Mouse (Mus musculus): Measurements from ENCODE around the gene Cnnm3. TPM values are rescaled to one million over a fixed set of nuclear protein-coding genes. Genes with fewer than 3 reads are reported as not detected.
A peak's percentile ranks its signal among the peaks of the same experiment; 100 is the strongest.

Cnnm3 gene
- polyA plus RNA-seq, 1 experiment from 2014 or later: 4.4 TPM

DNA sequence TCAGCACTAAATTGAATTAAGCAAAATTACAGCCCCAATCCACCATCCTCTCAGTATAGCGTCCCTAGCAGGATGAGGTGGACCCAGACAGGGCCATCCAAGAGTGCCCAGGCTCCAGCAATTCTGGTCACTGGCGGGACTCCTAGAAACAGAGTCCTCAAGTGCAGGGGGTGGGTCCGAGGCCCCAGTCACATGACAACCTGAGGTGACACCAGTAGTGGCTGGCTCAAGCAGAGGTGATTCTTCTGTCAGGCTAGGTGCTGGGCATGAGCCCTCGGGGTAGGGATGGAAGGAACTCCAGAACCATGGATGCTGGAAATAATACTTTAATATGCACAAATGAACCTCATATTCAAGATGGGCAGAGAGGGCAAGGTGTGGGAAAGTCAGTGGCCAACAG lies 50.7 kb downstream of the Cnnm3 start:
- peaks cover 39% of the 10 kb centered on the region for H3K4me1 ChIP-seq
- WGBS: 59% methylated on average over 4 of the region's 4 CpGs
- no peaks in the 10 kb centered on the region for H3K36me3 ChIP-seq
- no peak overlapping the region for H3K4me3 ChIP-seq
- ATAC-seq (ENCODE audit: low FRiP score, low read depth): no peak
- H3K9ac ChIP-seq: no peak overlapping the region
- H3K27ac ChIP-seq: no peak overlapping the region
- H3K9me3 ChIP-seq: no peaks in the 10 kb centered on the region
- no peak overlapping the region for H3K4me2 ChIP-seq (replicated peaks)
- H3K27me3 ChIP-seq: no peaks in the 10 kb centered on the region

DNA sequence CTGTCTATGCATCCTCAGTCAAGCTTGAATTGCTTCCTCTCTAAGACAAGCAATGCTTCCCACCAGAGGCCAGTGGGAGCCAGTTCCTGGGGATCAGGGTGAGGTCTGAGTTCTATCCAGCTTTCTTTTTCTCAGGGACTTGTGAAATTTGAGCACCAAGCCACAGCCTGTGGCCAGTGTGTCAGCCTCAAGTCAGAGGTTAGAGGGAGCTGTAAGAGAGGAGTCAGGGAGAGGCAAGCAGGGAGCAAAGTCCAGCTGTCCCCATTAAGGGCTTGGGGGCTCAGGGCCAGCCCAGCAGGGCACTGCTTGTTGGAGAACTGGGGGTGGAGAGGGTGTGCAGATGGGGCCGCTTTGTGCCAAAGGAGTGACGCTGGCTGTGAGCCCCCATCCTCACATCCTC lies 51.5 kb downstream of the Cnnm3 start:
- Histone ChIP-seq H3K4me3 (no peak overlapping the region), H3K27me3 (no peaks in the 10 kb centered on the region), H3K9ac (no peak overlapping the region), H3K36me3 (no peaks in the 10 kb centered on the region), H3K4me1 (peaks cover 47% of the 10 kb centered on the region), H3K9me3 (no peaks in the 10 kb centered on the region), H3K4me2 (replicated peaks) (no peak overlapping the region), H3K27ac (no peak overlapping the region)
- ATAC-seq (ENCODE audit: low FRiP score, low read depth): no peak
- WGBS: 51% methylated on average over 2 of the region's 2 CpGs

DNA sequence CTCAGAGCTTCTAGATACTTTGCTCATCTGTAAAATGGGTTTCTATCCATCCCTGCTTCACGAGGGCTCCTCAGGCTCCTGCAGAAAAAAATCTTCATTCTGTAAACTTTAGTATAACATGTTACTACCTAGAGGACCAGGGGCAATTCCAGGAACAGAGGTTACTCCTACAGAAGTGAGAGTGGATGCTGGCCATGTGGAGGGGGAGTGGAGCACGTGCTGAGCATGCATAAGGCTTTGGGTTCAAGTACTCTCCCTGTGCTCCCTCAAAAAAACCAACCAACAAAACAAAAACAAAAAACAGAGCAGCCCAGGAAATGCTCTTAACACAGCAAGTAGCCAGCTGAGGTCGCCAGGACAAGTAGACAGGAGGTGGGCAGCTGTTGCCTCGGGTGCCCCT lies 52.0 kb downstream of the Cnnm3 start:
- H3K9ac ChIP-seq: no peak overlapping the region
- H3K9me3 ChIP-seq: no peaks in the 10 kb centered on the region
- peaks cover 48% of the 10 kb centered on the region for H3K4me1 ChIP-seq
- no peak for ATAC-seq (ENCODE audit: low FRiP score, low read depth)
- H3K4me2 ChIP-seq (replicated peaks): no peak overlapping the region
- no peaks in the 10 kb centered on the region for H3K27me3 ChIP-seq
- 63% methylated on average over 4 of the region's 4 CpGs for WGBS
- no peaks in the 10 kb centered on the region for H3K36me3 ChIP-seq
- H3K27ac ChIP-seq: no peak overlapping the region
- H3K4me3 ChIP-seq: no peak overlapping the region

DNA sequence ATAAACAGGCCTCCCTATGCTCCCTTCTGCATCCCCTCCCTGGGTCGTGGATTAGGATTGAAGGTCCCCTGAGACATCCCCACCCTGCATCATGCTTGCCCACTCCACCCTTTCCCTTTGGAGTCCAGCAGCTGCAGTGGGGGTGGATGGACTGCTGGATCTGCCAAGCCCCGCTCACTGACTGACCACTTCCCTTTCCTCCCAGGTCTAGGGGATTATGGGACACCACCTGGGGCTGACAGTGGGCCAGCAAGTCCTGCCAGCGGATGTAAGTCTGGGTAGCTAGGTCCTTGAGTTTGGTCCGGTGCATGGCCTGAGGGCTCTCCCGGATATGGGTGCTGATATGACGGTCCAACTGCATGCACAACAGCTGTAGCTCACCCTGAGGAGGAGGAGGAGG lies 52.4 kb downstream of the Cnnm3 start:
- Histone ChIP-seq H3K36me3 (no peaks in the 10 kb centered on the region), H3K4me2 (replicated peaks) (no peak overlapping the region), H3K4me1 (peaks cover 47% of the 10 kb centered on the region), H3K9ac (no peak overlapping the region), H3K27ac (no peak overlapping the region), H3K4me3 (no peak overlapping the region), H3K27me3 (no peaks in the 10 kb centered on the region), H3K9me3 (no peaks in the 10 kb centered on the region)
- no peak for ATAC-seq (ENCODE audit: low FRiP score, low read depth)
- WGBS: 76% methylated on average over 6 of the region's 6 CpGs

DNA sequence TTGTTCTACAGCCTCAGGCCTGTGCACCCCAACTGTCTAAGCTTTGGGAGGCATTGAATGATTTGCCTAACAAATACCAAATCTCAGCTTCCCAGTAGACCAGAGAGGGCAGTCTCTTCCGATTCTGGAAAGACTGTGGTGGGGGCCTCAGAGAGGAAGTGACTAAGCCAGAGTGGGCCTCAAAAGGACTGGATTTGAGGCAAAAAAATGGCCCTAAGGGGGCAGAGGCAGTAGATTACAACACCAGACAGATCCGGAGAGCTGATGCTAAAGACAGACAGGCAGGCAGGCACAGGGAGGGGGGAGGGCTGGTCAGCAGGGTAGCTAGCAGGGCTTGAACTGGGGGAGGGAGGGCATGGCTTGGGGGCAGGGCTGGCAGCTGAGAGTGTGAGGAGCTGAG lies 54.8 kb downstream of the Cnnm3 start:
- no peaks in the 10 kb centered on the region for H3K9me3 ChIP-seq
- H3K36me3 ChIP-seq: no peaks in the 10 kb centered on the region
- ATAC-seq (ENCODE audit: low FRiP score, low read depth): 0 out of 2 replicates have a peak, but pooled peaks have one; percentile 28
- H3K4me1 ChIP-seq: peaks cover 40% of the 10 kb centered on the region
- 6% methylated on average over 2 of the region's 2 CpGs for WGBS
- no peak overlapping the region for H3K9ac ChIP-seq
- H3K4me2 ChIP-seq (replicated peaks): no peak overlapping the region
- H3K27ac ChIP-seq: no peak overlapping the region; the same call in 1 of the 2 replicates
- no peak overlapping the region for H3K4me3 ChIP-seq
- no peaks in the 10 kb centered on the region for H3K27me3 ChIP-seq

DNA sequence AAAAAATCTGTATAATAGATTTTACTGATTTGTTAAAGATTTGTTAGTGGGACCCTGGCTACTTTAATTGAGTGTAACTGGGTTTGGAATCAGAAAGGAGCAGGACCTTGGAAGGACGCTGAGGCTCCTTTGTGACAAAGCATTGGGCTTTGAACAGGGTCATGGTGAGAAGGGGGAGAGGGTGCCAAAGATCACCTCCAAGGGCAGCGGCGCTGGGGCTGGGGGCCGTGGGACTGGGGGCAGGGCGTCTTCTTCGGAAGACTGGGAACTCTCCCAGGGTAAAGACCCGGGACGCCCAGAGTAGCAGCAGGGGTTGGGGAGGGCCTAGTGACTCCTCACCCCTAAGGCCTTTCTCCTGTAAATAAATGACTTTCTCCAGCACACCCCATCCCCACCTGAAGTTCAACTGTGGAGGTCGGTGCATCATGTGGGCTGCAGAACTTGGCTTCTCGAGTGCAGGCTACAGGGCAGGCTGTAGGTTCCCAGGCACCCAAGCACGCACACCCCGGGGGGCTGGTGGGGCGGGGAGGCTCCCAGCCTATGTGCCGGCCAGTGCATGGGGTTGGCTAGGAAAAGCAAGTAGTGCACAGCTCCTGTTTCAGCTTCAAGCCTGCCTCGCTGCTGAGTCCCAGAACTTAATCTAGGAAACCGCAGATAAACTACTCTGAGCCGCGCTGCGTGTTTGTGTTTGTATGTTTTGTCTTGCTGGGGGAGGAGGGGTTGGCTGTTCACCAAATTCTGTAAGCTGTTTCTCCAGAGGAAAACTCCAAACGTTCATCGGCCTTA lies 56.3 kb downstream of the Cnnm3 start:
- Histone ChIP-seq H3K4me1 (peaks cover 42% of the 10 kb centered on the region), H3K4me3 (no peak overlapping the region), H3K9ac (no peak overlapping the region), H3K36me3 (no peaks in the 10 kb centered on the region), H3K9me3 (no peaks in the 10 kb centered on the region), H3K27me3 (no peaks in the 10 kb centered on the region), H3K27ac (0 out of 2 replicates have a peak overlapping the region, but pooled peaks have one; percentile 4), H3K4me2 (replicated peaks) (no peak overlapping the region)
- WGBS: 45% methylated on average over 21 of the region's 21 CpGs
- ATAC-seq (ENCODE audit: low FRiP score, low read depth): no peak

DNA sequence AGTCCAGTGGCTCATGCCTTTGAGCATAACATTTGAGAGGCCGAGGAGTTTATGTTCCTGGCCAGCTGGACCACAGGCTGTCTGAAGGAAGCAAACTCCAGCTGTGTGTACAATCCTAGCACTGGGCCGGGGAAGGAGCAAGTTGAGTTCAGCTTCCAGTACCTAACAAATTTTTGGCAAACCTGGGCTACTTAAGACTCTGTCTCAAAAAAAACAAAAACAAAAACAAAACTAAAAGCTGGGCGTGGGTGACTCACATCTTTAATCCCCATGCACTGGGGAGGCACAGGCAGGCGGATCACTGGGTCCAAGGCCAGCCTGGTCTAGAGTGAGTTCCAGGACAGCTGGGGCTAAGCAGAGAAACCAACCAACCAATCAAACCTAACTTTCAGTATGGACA lies 57.1 kb downstream of the Cnnm3 start:
- Histone ChIP-seq H3K4me2 (replicated peaks) (no peak overlapping the region), H3K9me3 (no peaks in the 10 kb centered on the region), H3K4me3 (no peak overlapping the region), H3K4me1 (peaks cover 45% of the 10 kb centered on the region), H3K27me3 (no peaks in the 10 kb centered on the region), H3K9ac (no peak overlapping the region), H3K36me3 (no peaks in the 10 kb centered on the region), H3K27ac (no peak overlapping the region)
- no peak for ATAC-seq (ENCODE audit: low FRiP score, low read depth)
- 66% methylated on average over 4 of the region's 4 CpGs for WGBS

DNA sequence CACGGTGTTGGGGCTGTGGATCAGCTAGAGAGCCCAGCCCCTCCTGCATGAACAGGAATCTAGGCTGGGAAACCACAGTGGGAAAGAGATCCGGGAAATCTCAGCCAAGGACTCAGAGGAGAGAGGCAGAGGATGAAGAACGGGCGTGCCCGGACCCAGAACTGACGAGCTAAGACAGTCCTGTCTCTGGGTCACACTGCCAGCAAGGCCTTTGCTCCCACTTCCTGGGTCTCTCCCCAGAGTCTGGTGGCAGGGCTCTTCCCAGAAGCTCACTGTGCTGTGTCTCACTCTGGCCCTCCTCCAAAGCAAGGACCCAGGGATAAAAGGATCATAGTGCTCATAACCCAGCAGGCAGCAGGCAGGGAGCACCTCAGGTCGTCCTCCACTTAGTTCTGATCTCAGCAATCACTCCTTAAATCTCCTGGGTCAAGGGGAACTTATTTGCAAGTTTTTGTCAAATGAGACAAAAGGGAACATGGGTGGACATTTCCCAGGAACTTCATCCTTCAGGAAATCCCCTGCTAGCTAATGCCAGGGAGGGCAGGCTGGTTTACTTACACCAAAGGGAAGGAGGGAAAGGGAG lies 58.1 kb downstream of the Cnnm3 start:
- no peak overlapping the region for H3K27ac ChIP-seq
- no peaks in the 10 kb centered on the region for H3K36me3 ChIP-seq
- no peak overlapping the region for H3K4me2 ChIP-seq (replicated peaks)
- H3K9ac ChIP-seq: peak overlapping the region; percentile 13; the same call in 1 of the 2 replicates
- no peak for ATAC-seq (ENCODE audit: low FRiP score, low read depth)
- 44% methylated on average over 7 of the region's 7 CpGs for WGBS
- H3K4me1 ChIP-seq: peaks cover 55% of the 10 kb centered on the region
- H3K4me3 ChIP-seq: no peak overlapping the region
- H3K9me3 ChIP-seq: no peaks in the 10 kb centered on the region
- H3K27me3 ChIP-seq: no peaks in the 10 kb centered on the region

DNA sequence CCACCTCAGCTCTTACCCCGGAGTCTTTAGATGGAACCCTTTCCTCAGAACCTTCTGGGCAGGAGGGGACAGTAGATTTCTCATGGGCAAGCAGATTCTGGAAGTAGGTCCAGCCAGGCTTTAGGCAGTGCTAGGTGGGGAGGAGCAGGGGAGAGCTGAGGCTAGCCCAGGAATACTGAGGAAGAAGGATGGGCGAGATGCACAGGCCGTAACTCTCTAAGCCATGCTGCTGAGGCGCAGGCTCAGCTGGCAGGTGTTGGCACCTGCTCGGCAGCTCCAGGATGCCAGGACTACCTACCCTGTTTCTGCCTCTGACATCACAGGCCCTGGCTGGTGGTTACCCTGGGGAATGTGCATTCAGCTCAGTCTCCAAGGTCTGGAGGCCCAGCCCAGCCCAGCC lies 58.7 kb downstream of the Cnnm3 start:
- no peaks in the 10 kb centered on the region for H3K36me3 ChIP-seq
- no peak overlapping the region for H3K27ac ChIP-seq
- no peaks in the 10 kb centered on the region for H3K27me3 ChIP-seq
- no peak overlapping the region for H3K4me3 ChIP-seq
- WGBS: 84% methylated on average over 5 of the region's 5 CpGs
- H3K4me1 ChIP-seq: peaks cover 59% of the 10 kb centered on the region
- H3K4me2 ChIP-seq (replicated peaks): no peak overlapping the region
- ATAC-seq (ENCODE audit: low FRiP score, low read depth): no peak
- H3K9me3 ChIP-seq: no peaks in the 10 kb centered on the region
- H3K9ac ChIP-seq: no peak overlapping the region

DNA sequence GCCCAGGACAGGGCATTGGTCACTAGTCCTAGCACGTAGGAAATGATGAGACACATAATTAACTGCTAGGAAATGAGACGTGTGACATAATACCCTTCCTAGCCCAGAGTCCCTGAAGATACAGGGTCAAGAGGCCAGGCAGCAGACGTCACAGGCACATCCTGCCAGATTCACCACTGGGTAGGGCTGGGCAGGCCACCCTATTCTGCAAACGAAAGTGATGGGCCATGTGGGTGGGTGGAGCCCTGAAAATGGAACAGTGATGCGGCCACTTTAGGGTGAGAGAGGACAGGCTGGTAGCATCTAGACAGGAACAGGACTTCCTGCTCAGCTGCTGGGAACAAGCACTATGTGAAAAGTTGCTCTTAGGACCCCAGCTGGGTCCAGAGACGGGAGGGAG lies 60.0 kb downstream of the Cnnm3 start:
- no peaks in the 10 kb centered on the region for H3K9me3 ChIP-seq
- no peaks in the 10 kb centered on the region for H3K36me3 ChIP-seq
- 44% methylated on average over 6 of the region's 6 CpGs for WGBS
- H3K9ac ChIP-seq: no peak overlapping the region
- H3K27me3 ChIP-seq: no peaks in the 10 kb centered on the region
- H3K4me1 ChIP-seq: peaks cover 65% of the 10 kb centered on the region
- no peak overlapping the region for H3K4me3 ChIP-seq
- ATAC-seq (ENCODE audit: low FRiP score, low read depth): no peak
- H3K27ac ChIP-seq: no peak overlapping the region
- H3K4me2 ChIP-seq (replicated peaks): no peak overlapping the region

DNA sequence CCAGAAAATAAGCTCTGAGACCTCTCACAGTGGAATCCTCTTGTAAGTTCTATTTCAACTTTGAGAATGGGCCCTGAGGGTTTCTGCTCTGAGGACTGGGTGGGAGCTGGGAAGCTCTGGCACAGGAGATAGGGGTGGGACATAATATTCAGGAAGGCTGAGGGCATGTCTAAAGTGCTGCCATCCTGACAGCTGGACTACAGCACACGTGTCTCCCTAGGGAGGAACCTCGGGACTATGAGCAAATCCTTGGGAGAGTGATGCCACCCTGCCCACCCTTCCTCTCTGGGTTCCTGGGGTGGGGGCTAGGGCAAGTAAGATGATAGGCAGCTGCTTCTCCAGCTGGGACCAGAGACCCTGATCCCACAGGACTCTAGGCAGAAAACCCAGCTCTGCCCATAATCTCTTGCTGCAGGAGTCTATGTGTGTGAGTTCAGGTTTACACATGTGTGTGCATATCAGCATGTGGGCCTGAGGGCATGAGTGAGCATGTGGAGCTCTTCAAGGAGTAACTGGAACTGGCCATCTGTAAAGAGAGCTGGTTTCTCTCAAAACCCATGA lies 60.6 kb downstream of the Cnnm3 start:
- no peak for ATAC-seq (ENCODE audit: low FRiP score, low read depth)
- Histone ChIP-seq H3K27ac (no peak overlapping the region), H3K4me1 (peaks cover 70% of the 10 kb centered on the region)

DNA sequence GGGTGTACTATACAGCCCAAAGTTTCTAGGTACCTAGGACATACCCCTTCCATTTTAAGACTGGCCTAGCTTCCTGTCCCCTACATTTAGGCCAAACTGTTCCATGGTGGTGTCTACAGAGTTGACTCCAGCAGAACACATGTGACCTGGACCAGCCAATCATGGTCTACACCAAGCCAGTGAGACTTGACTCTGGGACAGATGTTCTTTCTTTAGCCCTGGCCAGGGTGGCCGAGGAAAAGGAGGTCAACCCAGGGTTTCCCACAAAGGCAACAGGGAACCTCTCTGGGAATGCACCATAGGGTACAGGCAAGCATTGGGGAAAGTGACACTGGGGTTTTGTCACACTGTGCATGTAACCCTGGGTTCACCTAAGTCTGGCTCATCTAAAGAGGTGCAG lies 61.0 kb downstream of the Cnnm3 start:
- H3K4me3 ChIP-seq: no peak overlapping the region
- H3K4me2 ChIP-seq (replicated peaks): no peak overlapping the region
- H3K9me3 ChIP-seq: no peaks in the 10 kb centered on the region
- peaks cover 71% of the 10 kb centered on the region for H3K4me1 ChIP-seq
- no peak overlapping the region for H3K9ac ChIP-seq
- no peaks in the 10 kb centered on the region for H3K27me3 ChIP-seq
- no peak overlapping the region for H3K27ac ChIP-seq
- 52% methylated on average over 1 of the region's 1 CpGs for WGBS
- no peak for ATAC-seq (ENCODE audit: low FRiP score, low read depth)
- no peaks in the 10 kb centered on the region for H3K36me3 ChIP-seq

More for the DNA sequence above, 60.6 kb downstream of the Cnnm3 start:
- no peak overlapping the region for H3K4me3 ChIP-seq
- H3K36me3 ChIP-seq: no peaks in the 10 kb centered on the region
- H3K9me3 ChIP-seq: no peaks in the 10 kb centered on the region
- H3K4me2 ChIP-seq (replicated peaks): no peak overlapping the region
- H3K9ac ChIP-seq: no peak overlapping the region
- WGBS: 54% methylated on average over 2 of the region's 2 CpGs
- no peaks in the 10 kb centered on the region for H3K27me3 ChIP-seq
